Mouse (Mus musculus) cerebellum, postnatal 25 days (tissue): ENCODE data around the gene Snurf.

Experiments
- DNase-seq, 2 experiments: peaks; one replicate each; pipeline ENCODE4 v3.0.0; 2021; ENCODE audit warnings: mixed read lengths in 2 of 2

Gene Snurf

DNA sequence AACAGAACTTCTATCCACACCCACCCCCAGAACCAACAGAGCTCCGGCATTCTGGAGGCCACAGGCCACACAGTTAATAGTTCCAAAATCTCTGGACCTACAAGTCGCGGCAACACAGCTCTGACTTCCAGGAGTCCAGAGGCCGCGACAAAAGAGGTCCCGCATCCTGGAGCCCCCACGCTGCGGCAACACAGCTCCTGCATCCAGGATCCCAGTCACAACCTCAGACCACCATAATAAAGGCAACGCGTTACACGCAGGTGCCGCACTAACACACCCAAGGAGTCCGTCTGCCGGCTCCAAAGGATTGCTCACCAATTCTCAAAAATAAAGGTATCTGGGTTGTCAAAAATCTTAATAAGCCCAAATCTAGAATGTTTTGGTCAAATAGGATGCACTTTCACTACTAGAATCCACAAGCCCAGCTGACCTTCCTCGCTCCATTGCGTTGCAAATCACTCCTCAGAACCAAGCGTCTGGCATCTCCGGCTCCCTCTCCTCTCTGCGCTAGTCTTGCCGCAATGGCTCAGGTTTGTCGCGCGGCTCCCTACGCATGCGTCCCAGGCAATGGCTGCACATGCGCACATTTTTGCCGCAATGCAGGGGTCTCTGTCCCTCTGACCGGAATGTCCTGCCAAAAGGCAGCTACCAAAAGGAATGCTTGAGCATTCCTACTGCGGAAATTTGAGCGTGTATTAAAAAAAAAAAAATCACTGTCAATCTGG, at the start of gene Snurf, which contains the start of gene Gm38393:
Gene Snurf (minus strand): TSS at position 444 of the 725 bp plus-strand sequence.
Gene Gm38393 (minus strand): TSS at position 459 of the 725 bp plus-strand sequence.
- DNase-seq: peak; percentile 94 to 95

DNA sequence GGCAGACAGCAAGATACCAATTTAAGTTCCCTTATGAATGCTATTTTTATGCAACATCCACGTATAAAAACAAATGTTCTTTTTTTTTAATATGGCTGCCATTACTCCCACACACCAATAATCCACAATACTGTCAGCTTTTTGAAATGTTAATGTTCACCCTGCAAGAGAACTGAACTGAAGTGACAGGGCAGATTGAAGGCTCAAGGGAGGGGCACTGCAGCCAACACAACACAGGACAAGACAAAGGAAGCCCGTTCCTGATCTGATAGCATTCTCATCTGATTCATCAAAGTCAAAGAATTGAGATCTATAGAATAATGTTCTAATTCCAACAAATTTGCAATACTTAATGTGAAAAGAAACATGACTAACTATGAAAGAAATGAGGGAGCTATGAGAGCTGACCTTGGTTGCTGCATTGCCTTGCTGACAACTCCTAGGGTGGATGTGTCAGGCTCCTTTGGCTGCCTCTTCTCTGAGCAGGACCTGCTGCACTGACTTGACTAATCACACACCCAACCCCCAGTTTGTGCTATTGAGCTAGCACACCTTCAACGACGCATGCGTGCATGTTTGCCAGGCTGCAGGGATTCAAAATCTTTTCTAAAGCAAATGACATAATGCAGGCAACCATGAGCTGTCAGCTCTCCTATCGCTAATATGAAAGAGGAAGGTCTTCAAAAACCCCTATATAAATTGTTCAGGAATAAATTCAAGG, 42.8 kb upstream of the Snurf start:
- peak; percentile 65 to 78 for DNase-seq

DNA sequence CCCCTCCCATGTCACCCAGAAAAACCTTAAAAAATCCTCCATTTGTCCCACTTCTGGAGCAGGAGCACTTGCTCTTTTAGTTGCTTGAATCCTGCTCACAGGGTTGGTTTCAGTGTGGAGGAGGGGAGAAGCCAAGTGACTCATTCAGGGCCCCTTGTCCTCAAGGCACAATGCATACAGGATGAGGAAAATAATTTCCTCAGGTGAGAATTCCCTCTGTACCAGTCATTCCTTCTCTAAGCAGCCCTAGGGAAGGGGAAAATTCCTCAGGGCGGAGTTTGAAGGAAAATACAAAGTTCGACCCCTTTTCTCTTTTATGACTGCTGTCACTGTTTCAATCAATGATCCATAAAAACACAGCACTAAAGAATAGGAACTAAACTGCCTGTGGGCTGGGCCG, 8.3 kb upstream of the Snurf start:
- no peak for DNase-seq

DNA sequence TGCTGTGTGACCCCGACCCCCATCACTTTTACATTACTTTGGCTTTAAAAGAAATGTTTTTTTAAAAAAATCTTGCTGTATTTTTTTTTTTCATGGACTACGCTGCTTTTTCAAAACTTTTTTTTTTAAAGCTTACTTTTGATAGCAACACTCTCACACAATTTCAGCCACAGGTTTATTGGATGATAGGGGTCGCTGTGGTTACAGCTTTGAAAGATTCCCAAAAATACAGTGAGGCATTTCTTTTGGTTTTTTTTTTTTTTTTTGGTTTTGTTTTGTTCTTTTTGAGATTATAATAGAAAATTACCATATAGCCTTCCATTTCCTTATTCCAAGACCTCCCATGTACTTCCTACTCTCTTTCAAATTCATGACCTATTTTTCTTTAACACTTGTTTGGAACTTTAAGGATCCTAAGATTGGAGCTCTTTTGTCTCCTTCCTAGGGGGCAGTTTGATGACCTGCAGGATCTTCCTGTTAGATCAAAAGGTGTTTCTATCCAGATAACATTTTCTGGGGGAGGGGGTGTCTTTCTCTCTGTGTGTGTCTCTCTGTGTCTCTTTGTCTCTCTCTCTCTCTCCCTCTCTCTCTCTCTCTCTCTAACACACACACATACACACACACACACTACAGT, 3.0 kb upstream of the Snurf start:
- peak in 1 of 2 experiments; percentile 4 for DNase-seq

DNA sequence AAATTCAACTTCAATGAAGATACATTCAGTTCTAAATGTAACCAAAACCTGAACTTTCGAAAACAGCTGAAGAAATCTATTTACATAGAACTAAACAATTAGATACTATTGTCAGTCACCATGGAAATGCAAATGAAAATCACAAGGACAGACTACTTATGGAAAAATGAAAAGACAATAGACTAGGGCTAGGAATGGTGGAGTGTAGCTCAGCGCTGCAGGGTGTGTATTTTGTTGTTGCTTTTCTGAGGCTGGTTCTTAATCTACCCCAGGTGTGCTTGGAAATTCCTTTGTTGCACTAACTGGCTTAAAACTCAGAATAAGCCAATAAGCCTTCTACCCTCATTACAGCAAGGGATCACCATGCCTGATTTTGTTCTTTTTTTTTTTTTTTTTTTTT, 1.4 kb upstream of the Snurf start:
- no peak for DNase-seq

DNA sequence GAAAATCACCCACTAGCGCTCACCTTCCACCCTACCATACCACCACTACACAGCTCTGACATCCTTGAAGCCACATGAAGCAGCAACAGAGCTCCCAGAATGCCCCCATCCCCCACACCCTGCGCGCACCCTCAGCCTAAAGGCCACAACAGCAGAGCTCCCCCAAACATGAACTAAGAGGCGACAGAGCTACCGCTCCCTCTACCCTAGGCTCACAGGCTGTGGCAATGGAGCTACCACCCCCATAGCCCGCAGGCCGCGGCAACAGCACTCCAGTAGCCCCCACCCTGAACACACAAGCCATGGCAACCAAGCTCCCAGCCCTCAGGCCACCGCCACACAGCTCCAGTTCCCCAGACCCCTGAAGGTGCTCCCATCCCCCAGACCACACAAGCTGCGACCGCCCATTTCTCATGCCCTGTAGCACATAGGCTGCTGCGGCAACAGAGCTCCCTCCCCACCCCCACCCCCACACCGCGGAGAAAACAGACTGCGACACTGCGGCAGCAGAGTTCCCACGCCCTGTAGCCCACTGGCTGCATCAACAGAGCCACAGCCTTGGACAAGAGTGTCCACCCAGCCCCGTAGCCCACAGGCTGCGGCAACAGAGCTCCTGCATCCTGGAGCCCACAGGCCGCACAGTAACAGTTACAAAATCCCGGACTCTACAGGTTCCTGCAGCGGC, 786 bp downstream of the Snurf start:
- peak; percentile 56 to 66 for DNase-seq

DNA sequence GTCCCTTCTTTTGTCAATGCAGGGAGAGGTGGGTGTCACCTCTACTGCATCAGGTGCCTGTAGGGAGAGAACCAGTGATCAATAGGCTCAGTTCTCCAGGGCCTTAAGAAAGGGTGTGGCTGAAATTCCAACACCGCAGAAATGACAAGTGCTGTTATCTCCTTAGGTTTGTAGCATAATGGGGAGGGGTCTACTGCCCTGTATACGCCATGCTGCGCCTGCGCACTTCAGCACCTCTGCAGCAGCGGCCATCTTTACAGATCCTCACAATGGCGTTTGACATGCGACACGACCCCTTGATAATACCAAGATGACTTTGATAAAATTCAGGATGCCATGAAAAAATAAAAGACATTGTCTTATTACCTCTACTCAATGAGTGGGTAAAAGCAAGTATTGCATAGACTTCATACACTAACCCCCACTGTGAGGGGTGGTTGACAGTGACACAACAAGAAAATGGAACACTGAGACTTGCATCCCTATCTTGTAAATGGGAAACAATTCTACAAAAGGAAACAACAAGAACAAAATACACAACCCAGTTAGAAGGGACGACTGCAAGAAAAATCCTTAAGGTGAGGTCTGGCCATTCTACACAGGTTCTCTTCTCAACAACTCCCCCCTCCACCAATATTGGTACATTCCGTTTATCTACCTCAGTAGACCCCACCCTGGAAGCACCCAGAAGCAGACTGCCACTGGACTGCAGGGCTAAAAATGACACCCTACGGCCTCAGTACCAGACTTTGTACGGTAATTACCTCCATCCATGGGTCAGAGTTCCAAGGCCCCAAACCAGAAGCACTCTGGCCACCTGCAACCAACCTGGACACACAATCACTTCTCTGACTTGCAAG, 1.6 kb downstream of the Snurf start:
- peak; percentile 62 to 70 for DNase-seq

DNA sequence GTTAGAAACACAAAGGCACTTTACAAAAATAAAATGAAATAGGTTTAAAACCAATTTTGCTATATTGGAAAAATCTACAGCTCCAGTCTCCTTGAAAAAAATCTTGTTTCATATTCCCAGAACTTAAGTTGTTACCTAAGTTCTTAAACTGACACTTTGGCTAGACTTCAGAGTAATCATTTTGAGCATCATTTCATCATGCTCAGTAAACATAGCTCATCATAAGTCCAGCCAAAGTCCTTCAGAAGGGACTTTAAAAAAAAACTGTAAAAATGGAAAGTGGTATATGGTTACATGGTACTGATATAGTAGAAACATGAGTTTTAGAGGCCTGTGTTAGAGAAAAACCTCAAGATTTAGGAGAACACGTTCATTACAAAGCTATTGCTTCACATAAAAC, 26.2 kb downstream of the Snurf start:
- DNase-seq: no peak
